Mouse (Mus musculus): ENCODE measurements around the gene Tmem94.

Tmem94 gene

DNA sequence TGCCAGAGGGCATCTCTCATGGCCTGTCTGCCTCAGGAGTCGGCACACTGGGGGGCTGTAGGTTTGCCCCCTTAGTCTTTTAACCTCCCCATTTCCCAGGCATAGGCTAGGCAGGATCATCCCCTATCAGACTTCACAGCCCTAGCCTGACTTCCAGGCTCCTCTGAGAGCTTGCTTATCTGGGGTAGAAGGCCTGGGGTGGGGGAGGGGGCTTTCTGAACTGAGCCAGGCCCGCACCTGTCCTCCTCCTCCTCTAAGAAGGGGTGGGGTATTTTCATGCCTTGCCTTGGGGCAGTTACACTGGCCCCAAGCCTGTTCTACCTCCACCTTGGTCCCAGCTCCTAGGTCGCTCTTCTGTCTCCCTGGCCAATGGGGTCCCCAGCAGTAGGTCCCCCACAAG, 66.3 kb downstream of the Tmem94 start:
- in situ Hi-C loops (cut with MboI): no loop called here

DNA sequence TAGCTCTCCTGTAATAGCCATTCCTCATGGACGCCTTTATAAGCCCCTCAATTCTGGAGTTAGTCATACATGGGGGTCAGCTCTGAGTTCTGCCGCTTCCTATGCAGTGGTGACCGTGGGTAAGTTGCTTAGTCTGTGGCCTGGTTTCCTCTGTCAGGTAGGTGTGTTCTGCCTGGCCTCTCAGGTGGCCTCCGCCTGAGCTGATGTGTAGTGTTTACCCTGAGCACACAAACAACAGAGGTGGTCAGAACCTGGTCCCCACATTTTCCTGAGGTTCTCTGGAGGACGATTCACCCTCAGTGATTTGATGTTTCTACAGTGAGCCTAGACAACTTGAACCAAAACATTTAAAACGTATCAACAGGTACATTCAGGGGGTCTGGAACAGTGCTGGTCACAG, 66.8 kb downstream of the Tmem94 start:
- in situ Hi-C loops (cut with MboI): no loop called here

DNA sequence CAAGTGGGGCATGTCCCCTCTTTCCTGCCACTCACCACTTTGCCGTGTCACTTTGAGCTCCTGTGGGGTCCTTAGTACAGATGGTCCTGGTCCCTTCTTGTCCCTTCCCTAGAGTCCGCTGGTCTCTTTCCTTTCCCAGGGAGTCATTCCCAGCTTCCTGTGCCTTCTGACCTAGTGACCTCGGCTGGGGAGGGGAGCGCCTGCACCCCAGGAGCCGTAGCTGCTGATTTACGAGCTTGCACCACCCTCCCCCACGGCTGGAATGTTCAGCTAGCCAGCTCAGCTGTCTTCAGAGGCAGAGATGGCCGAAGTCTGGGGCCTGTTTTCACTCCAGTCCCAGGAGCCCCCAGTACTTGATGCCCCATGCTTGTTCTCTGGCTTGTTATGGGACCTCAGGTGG, 67.3 kb downstream of the Tmem94 start:
- in situ Hi-C loops (cut with MboI): no loop called here

DNA sequence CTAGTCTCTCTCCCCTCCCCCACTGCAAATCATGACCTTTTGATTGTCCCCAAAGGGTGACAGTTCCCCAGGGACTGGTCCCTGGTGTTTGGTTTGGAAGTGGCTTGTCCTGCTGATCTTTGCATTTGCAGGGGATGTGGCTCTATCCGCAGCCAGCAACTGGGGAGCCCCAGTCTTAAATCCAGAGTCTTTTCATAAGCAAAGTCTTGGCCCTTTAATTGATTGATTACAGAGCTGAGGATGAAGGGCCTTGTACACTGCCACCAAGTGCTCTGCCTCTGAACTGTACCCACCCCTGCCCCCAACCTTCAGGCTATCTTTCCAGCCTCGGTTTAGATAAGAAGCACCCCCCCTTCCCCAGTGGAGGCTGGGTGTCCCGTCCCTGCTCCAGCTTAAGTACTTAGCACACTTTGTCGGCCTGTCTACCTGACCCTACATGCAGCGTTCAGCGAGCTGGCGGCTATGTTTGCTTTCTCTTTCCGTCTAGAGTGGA, 67.8 kb downstream of the Tmem94 start:
- in situ Hi-C loops (cut with MboI): no loop called here

DNA sequence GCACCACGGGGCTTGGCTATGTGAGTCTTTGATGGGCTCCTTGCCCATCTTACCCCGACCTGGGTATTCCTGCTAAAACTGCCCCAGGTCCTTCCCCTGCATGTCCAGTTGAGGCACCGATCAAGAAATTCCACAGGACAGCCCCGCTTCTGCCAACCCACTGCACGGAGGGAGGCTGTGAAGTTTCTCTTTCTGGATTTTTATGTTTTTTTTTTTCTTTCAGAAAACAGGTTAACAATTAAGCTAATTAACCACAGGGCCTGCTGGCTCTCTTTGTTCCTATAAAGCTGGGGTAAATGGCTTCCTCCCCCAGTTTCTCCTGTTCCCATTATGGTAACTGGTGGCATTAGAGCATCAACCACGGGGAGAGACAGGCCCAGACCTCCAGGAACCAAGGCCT, 68.8 kb downstream of the Tmem94 start:
- in situ Hi-C loops (cut with MboI): no loop called here

DNA sequence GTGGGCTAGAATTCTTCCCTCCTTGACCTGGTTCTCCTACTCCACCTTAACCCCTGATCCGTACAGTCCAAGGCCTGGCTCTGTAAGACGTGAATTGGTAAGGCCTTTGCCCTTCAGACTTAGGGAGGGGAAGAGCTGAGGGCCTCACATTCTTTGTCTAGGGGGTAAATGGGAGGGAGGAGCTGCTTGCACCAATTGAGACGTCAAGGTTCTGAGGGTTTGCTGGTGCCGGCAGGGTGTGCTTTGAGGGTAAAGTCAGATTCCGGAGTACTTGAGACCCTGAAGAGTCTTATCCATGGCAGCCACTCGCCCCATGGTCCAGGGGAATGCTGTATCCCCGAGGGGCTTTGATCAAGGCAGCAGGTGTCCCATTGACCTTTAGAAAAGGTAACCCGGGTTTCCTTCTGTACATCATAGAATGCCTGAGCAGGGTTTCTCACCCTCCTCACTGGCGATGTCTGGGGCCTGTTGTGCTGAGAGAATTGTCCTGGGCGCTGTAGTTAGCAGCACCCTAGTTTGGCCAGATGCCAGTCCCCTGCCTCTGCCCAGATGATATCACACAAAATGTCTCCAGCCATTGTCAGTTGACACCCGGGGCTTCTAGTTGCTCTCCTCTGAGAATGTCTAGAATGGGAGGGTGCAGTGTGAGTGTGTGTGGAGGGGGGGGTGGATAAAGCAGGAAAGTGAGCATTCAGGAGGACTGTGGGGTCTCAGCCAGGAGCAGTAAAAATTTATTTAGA, 71.6 kb downstream of the Tmem94 start:
- in situ Hi-C loops (cut with MboI): no loop called here

DNA sequence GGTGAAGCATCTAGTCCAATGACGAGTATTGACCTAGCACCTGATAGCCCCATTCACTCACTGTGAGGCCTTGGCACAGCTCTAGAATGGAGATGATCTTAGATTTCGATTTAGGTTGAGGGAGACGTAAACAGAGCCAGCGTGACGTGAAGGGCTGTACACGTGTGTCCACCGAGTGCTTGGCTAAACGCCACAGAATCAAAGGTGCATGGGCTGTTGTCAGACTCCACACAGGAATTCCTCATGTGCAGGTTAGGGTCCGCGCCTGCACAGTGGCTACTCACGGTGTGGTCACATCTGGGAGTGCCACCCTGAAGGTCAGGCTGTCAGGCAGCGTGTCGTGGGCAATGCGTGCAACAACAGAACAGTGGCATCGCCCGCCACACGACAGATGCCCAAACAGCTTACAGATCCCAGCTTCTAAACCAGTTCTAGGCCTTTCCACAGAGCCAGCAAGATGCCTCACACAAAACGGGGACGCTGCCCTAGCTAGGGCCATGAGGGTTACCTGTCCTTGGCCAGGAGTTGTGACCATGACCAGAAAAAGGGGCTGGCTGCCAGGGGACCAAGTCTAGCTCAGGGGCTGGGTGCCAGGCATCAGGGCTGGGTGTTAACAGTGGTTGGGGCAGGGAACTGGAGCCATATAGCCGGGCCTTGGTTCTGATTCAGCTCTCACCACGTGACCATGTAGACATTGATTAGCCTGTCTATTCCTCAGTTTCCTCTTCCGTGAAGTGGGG, 72.5 kb downstream of the Tmem94 start:
- in situ Hi-C loops (cut with MboI): no loop called here

DNA sequence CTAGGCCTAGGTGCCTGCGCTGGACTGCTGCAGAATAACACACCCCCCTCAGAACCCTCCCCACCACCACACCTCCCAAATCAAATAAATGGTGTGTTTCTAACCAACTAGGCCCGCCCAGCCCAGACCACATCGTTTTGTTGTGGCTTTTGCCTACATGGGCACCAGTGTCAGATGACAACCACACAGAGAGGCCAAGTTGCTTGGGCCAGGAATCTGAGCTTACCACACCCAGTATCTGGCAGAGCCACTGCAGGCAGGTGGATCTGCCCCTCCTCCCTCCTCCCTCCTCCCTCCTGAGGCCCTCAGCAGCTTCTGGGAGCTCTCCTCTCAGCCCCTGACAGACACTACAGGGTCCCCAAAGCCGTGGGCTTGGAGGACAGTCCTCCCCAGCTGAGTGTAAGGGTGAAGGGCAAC, 73.7 kb downstream of the Tmem94 start:
- in situ Hi-C loops (cut with MboI): no loop called here

DNA sequence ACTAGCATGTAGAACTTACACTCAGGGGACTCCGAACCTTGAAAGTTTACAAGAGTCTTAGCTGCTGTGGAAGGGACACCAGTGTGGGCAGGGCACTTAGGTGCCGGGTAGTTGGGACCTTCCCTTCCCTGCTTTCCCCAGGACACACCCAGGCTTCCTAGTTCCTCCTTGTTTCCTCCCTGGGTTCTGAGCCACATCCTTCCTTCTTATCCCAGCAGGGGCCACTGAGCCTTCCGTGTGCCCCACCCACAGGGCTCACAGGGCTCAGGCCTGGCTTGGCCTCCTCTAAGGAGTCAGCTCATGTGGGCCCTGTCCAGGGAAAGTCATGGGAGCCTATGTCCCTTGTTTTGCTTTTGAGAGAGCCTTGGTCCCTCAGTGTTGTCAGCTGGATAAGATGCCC, 74.5 kb downstream of the Tmem94 start:
- in situ Hi-C loops (cut with MboI): no loop called here

DNA sequence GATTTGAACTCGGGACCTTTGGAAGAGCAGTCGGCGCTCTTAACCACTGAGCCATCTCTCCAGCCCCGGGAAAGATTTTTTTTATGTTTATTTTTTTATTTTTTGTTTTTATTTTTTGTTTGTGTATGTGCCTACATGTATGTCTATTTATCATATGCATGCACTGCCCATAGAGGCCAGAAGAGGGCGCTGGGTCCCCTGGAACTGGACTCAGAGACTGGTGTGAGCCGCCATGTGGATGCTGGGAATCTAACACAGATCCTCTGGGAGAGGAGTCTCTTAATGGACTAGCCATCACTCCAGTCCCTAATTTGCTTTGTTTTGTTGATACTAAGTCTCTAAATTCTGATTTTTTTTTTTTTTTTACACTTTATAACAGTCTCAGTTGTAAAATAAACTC, 75.8 kb downstream of the Tmem94 start:
- in situ Hi-C loops (cut with MboI): no loop called here

DNA sequence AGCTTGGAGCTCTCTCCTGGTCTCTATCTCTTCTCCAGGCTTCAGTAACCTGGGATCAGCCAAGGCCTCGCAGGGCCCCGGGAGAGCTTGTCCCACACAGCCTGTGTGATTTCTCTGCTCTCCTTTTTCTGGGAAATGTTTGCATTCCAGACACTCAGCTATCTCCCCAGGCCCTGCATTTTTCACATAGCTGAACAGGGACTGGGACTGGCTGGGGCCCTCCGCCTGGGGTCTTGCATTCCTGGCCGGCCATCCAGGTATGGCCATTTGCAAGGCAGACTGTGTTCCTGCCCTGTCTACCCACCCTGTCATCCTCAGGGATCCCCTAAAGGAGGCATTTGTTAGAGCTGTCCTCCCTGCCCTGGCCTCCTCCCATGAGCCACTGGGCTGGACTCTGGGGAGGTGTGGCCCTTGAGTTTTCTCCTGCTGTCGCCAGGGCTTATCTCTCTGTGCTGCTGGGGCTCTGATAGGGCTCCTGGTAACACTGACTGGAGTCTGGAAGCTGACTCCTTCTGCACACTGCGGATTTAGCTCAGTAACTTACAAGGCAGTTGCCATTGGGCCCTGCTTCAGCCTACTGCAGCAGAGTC, 76.8 kb downstream of the Tmem94 start:
- in situ Hi-C loops (cut with MboI): no loop called here

DNA sequence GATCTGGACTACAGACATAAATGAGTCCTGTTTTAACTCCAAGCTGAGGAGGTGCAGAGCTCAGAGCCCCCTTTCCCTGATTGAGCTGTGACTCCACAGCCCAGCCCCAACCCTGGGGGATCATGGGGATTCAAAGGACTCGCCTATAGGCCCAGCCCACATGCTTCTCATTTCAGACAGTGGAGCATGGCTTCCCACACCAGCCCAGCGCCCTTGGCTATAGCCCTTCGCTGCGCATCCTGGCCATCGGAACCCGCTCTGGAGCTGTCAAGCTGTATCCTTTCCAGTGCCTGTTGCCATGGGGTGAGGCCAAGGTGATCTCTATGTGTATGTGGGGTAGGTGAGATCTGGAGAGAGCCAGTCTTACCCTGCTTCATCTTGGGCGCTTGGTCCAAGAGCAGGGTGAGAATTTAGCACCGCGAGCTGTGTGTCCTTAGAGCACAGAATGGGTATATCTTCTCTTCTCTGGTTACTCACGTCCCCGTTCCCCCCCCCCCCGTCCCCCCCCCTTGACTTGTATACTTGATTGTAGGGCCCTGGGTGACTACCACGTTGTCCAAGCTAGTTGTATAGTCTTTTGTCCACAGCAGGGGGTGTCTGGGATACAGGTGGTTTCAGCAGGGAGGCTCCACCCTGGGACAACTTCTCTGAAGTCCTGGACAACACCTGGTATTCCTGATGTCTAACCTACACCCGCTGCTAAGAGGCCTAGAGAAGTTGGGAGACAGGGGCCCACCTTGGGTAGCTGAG, 78.1 kb downstream of the Tmem94 start:
- in situ Hi-C loops (cut with MboI): no loop called here

DNA sequence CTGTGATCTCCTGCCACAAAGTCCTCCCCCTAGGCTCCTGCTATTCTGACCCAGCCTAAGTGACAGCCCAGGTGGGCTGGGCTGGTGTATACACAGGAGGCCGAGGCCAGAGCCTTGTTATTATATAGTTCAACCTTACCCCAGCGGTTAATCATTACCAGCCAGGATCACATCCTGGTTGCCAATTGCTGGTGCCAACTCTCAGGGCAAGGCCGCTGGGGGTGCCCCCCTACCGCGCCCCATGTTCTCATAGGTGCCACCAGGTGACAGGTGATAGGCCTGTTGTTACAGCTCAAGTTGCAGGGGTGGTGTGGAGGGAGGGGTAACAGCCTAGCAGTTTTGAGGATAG, 78.6 kb downstream of the Tmem94 start:
- in situ Hi-C loops (cut with MboI): no loop called here

DNA sequence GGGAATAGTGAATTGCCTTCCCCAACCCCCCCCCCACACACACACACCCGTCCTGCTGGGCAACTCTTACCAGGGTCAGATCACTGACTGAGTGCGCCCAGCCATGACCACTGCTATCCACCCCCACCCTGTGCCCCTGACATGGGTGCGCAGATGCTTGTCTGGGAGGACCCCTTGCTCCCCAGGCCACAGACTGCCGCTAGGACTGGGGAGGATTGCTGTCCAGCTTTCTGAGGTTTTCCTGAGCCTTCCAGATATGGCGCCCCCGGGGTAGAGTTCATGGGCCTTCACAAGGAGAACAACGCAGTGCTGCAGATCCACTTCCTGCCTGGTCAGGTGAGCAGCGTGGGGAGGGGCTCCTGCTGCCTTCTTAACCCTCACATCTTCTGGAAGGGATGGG, 79.0 kb downstream of the Tmem94 start:
- in situ Hi-C loops (cut with MboI): no loop called here

DNA sequence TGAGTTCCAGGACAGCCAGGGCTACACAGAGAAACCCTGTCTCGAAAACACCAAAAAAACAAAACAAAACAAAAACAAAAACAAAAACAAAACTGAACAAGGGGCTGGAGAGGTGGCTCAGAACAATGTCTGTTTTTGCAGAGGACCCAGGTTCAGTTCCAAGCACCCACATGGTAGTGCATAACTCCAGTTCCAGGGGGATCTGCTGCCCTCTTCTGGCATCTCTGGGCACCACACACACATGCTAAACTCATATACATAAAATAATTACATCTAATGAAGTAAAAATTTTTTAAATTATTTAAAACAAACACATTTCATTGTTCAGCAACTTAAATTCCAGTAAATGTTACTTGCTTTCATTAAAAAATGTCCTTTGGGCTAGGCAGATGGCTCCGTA, 80.6 kb downstream of the Tmem94 start:
- in situ Hi-C loops (cut with MboI): no loop called here
